Mouse (Mus musculus): ENCODE measurements at regions not wholly inside any gene's neighbourhood (a gene's known extent, or its start where the extent isn't known, plus 50 kb on each side); places are given as distances from the start of the nearest gene placed in this dataset.
A peak's percentile ranks its signal among the peaks of the same experiment; 100 is the strongest.

DNA sequence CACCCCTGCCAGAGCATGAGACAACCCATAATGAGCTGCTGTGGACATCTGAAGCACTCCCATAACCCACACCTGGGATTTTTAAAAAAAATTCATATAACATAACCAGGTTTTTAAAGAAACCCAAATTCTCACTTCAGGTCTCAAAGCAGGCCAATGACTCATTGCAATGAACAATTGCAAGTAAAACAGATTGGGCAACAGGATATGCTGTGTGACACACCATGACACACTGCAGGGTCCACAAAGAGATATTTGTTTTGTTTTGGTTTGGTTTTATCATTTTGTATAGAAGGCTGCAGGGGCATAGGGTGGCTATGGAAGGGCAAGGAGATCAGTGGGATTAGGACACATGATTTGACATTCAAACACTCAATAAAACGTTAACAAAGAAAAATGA is 1082.1 kb upstream of the Zeb2 start:
- 52% methylated on average over 1 of the region's 1 CpGs for WGBS
- Histone ChIP-seq H3K9me3 (replicated peaks; ENCODE audit: control insufficient read depth, low read length, poor library complexity, severe bottlenecking) (no peaks in the 10 kb centered on the region), H3K27me3 (ENCODE audit: control insufficient read depth, insufficient read depth, low read depth, low read length) (no peaks in the 10 kb centered on the region), H3K36me3 (ENCODE audit: control insufficient read depth, insufficient read depth, low read length) (no peaks in the 10 kb centered on the region), H3K4me1 (ENCODE audit: control insufficient read depth, insufficient read depth, low read length) (no peaks in the 10 kb centered on the region), H3K4me3 (ENCODE audit: low read depth, low read length) (no peak overlapping the region), H3K27ac (ENCODE audit: low read length) (no peak overlapping the region), H3K4me2 (ENCODE audit: low read length) (no peak overlapping the region), H3K9ac (ENCODE audit: low read depth, low read length) (no peak overlapping the region)
- ATAC-seq: no peak

DNA sequence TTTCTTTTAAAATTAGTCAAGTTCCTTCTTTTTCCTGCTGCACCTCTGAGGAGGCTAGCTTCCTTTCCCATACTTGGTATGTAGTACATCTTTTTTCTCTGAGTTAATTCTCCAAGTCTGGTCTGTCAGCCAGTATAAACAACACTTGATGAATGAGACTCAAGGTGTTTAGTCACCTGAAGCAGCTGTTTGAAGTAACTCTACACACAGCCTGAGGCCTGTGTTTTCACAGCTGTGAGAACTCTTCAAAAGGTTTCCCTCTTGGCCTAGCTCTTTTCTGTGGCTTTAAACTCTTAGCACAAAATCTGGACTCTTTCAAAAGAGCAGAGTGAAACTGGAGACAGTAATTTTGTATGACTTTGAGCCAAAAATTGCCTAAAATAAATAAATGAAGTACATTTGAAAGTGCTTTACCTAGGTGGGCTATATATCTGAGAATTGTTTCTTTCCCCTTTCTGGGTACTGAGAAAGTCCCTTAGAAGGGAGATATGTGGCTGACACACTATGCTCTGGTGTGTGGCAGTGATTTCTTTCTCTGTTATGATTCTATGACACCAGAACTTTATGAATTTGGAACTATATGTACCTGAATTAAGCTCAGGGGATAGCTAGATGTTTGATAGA is 1070.2 kb upstream of the Zeb2 start:
- no peak overlapping the region for H3K4me3 ChIP-seq (ENCODE audit: low read depth, low read length)
- no peaks in the 10 kb centered on the region for H3K27me3 ChIP-seq (ENCODE audit: control insufficient read depth, insufficient read depth, low read depth, low read length)
- H3K4me1 ChIP-seq (ENCODE audit: control insufficient read depth, insufficient read depth, low read length): no peaks in the 10 kb centered on the region
- no peak overlapping the region for H3K27ac ChIP-seq (ENCODE audit: low read length)
- no peaks in the 10 kb centered on the region for H3K9me3 ChIP-seq (replicated peaks; ENCODE audit: control insufficient read depth, low read length, poor library complexity, severe bottlenecking)
- no peak for ATAC-seq
- no peaks in the 10 kb centered on the region for H3K36me3 ChIP-seq (ENCODE audit: control insufficient read depth, insufficient read depth, low read length)
- H3K9ac ChIP-seq (ENCODE audit: low read depth, low read length): no peak overlapping the region
- H3K4me2 ChIP-seq (ENCODE audit: low read length): no peak overlapping the region

DNA sequence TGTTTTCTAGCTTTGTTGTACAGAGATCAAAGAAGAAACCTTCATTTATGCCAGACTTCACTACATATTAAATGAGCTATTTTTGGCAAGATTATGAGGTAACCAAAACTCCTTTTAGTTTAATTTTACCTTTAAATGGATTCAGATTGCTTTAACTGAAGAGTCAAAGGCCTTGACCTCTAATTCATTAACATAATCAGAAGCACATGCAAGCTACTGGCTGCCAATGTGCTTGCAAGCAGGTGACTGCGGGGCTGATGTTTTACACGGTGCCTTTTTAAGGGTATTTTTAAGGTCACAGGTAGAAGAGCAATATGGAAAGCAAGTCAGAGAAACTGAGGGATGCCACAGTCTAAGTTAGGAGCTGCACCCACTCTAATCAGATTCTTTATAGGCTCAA is 1066.0 kb upstream of the Zeb2 start:
- 81% methylated on average over 2 of the region's 2 CpGs for WGBS
- H3K9ac ChIP-seq (ENCODE audit: low read depth, low read length): no peak overlapping the region
- H3K27me3 ChIP-seq (ENCODE audit: control insufficient read depth, insufficient read depth, low read depth, low read length): no peaks in the 10 kb centered on the region
- H3K4me3 ChIP-seq (ENCODE audit: low read depth, low read length): no peak overlapping the region
- H3K4me1 ChIP-seq (ENCODE audit: control insufficient read depth, insufficient read depth, low read length): no peaks in the 10 kb centered on the region
- H3K4me2 ChIP-seq (ENCODE audit: low read length): no peak overlapping the region
- ATAC-seq: no peak
- H3K36me3 ChIP-seq (ENCODE audit: control insufficient read depth, insufficient read depth, low read length): no peaks in the 10 kb centered on the region
- H3K9me3 ChIP-seq (replicated peaks; ENCODE audit: control insufficient read depth, low read length, poor library complexity, severe bottlenecking): no peaks in the 10 kb centered on the region
- H3K27ac ChIP-seq (ENCODE audit: low read length): no peak overlapping the region

DNA sequence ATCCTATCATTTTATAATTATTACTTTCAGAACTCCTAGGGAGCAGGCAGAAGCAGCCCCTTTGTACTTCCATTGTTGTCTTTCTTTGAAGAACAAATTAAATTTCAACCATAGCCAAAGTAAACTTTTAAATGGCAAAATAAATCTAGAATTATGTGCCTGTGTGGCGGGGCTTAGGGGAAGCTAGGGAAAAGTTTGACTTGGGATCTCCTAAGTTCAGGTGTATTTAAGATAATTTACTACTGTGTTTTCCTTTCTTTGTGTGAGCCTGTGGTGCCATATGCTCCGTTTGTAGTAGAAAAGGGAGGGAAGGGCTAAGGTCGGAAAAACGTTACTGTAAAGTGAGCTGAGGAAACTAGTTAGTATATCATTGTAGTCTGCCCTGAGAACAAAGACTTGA is 1062.5 kb upstream of the Zeb2 start:
- no peak overlapping the region for H3K27ac ChIP-seq (ENCODE audit: low read length)
- H3K4me3 ChIP-seq (ENCODE audit: low read depth, low read length): no peak overlapping the region
- H3K9ac ChIP-seq (ENCODE audit: low read depth, low read length): no peak overlapping the region
- ATAC-seq: no peak
- no peaks in the 10 kb centered on the region for H3K36me3 ChIP-seq (ENCODE audit: control insufficient read depth, insufficient read depth, low read length)
- no peak overlapping the region for H3K4me2 ChIP-seq (ENCODE audit: low read length)
- no peaks in the 10 kb centered on the region for H3K4me1 ChIP-seq (ENCODE audit: control insufficient read depth, insufficient read depth, low read length)
- no peaks in the 10 kb centered on the region for H3K9me3 ChIP-seq (replicated peaks; ENCODE audit: control insufficient read depth, low read length, poor library complexity, severe bottlenecking)
- 65% methylated on average over 4 of the region's 4 CpGs for WGBS
- H3K27me3 ChIP-seq (ENCODE audit: control insufficient read depth, insufficient read depth, low read depth, low read length): no peaks in the 10 kb centered on the region

DNA sequence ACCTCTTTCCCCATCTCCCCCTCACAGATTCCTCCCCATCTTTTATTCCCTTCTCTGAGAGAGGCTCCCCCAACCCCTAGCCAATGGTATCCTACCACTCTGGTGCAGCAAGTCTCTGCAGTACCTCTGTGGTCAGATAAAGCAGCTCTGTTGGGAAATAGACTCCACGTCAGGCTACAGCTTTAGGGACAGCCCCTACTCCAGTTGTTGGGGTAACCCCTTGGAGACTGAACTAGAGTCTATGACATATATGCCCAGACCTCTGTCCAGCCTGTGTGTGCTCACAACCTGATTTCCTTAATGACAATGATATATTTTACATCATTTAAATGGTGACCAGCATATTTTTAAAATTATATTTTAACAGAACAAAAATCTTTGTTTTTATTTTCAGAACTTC is 1051.3 kb upstream of the Zeb2 start:
- H3K27me3 ChIP-seq (ENCODE audit: control insufficient read depth, insufficient read depth, low read depth, low read length): no peaks in the 10 kb centered on the region
- H3K9me3 ChIP-seq (replicated peaks; ENCODE audit: control insufficient read depth, low read length, poor library complexity, severe bottlenecking): no peaks in the 10 kb centered on the region
- ATAC-seq: no peak
- no peaks in the 10 kb centered on the region for H3K4me1 ChIP-seq (ENCODE audit: control insufficient read depth, insufficient read depth, low read length)
- H3K36me3 ChIP-seq (ENCODE audit: control insufficient read depth, insufficient read depth, low read length): no peaks in the 10 kb centered on the region
- no peak overlapping the region for H3K9ac ChIP-seq (ENCODE audit: low read depth, low read length)
- WGBS: 51% methylated on average over 1 of the region's 1 CpGs
- H3K27ac ChIP-seq (ENCODE audit: low read length): no peak overlapping the region
- H3K4me3 ChIP-seq (ENCODE audit: low read depth, low read length): no peak overlapping the region
- no peak overlapping the region for H3K4me2 ChIP-seq (ENCODE audit: low read length)

DNA sequence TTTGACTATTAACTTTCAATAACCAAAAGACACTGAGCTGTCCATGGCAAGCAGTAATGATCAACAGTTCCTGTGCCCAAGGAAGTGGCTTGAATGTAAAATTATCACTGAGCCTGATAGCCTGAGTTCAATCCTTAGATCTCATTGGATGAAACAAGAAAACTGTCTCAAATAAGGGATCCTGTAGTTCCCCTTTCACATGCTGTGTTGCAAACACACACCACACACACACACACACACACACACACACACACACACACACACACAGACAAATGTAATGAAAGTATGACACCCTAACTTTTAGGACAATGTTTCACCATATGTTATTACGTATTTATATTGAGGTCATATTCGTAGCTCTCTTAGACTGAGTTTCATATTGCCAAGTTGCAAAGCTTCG is 1032.7 kb upstream of the Zeb2 start:
- 94% methylated on average over 3 of the region's 3 CpGs for WGBS
- ATAC-seq: no peak
- Histone ChIP-seq H3K4me3 (ENCODE audit: low read depth, low read length) (no peak overlapping the region), H3K4me2 (ENCODE audit: low read length) (no peak overlapping the region), H3K27me3 (ENCODE audit: control insufficient read depth, insufficient read depth, low read depth, low read length) (no peaks in the 10 kb centered on the region), H3K9ac (ENCODE audit: low read depth, low read length) (no peak overlapping the region), H3K27ac (ENCODE audit: low read length) (no peak overlapping the region), H3K9me3 (replicated peaks; ENCODE audit: control insufficient read depth, low read length, poor library complexity, severe bottlenecking) (no peaks in the 10 kb centered on the region), H3K36me3 (ENCODE audit: control insufficient read depth, insufficient read depth, low read length) (no peaks in the 10 kb centered on the region), H3K4me1 (ENCODE audit: control insufficient read depth, insufficient read depth, low read length) (no peaks in the 10 kb centered on the region)

DNA sequence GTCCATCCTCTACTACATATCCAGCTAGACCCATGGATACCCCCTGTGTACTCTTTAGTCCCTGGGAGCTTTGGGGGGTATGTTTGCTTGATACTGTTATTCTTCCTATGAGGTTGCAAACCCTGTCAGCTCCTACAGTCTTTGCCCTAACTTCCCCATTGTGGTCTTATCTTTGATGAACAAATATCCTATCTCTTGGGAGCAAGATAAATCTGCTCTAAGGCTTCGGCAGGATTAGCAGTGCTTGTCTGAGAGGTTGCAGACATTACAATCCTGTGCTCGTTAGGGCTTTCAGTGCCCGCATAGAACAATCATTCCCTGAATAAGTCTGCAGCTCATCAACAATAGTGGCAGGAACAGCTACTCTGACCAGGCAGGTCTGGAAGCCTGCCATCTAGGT is 1002.7 kb upstream of the Zeb2 start:
- Histone ChIP-seq H3K27ac (ENCODE audit: low read length) (no peak overlapping the region), H3K4me1 (ENCODE audit: control insufficient read depth, insufficient read depth, low read length) (no peaks in the 10 kb centered on the region), H3K36me3 (ENCODE audit: control insufficient read depth, insufficient read depth, low read length) (no peaks in the 10 kb centered on the region), H3K9me3 (replicated peaks; ENCODE audit: control insufficient read depth, low read length, poor library complexity, severe bottlenecking) (no peaks in the 10 kb centered on the region), H3K4me3 (ENCODE audit: low read depth, low read length) (no peak overlapping the region), H3K27me3 (ENCODE audit: control insufficient read depth, insufficient read depth, low read depth, low read length) (no peaks in the 10 kb centered on the region), H3K4me2 (ENCODE audit: low read length) (no peak overlapping the region), H3K9ac (ENCODE audit: low read depth, low read length) (no peak overlapping the region)
- WGBS: 42% methylated on average over 3 of the region's 3 CpGs
- no peak for ATAC-seq

DNA sequence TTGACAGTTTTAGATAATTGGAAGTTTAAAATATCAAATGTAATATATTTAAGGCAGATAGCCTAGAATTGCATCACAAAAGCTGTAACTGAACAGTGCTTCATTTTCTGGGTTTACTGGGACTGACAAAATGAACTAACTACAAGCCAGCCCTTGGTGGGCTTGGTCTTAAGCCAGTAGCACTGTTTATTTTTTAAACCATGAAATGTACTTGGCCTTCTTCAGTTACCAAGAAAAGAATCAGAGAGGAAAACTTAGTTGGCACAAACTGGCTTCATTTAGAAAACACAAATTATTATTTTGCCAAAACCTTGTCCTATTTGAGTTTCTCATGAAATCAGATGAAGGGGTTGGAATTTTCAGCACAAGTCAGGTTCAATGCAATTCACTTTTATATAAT is 989.8 kb upstream of the Zeb2 start:
- no peaks in the 10 kb centered on the region for H3K9me3 ChIP-seq (replicated peaks; ENCODE audit: control insufficient read depth, low read length, poor library complexity, severe bottlenecking)
- no peaks in the 10 kb centered on the region for H3K27me3 ChIP-seq (ENCODE audit: control insufficient read depth, insufficient read depth, low read depth, low read length)
- H3K4me1 ChIP-seq (ENCODE audit: control insufficient read depth, insufficient read depth, low read length): no peaks in the 10 kb centered on the region
- no peak overlapping the region for H3K4me2 ChIP-seq (ENCODE audit: low read length)
- H3K36me3 ChIP-seq (ENCODE audit: control insufficient read depth, insufficient read depth, low read length): no peaks in the 10 kb centered on the region
- no peak overlapping the region for H3K27ac ChIP-seq (ENCODE audit: low read length)
- no peak overlapping the region for H3K4me3 ChIP-seq (ENCODE audit: low read depth, low read length)
- H3K9ac ChIP-seq (ENCODE audit: low read depth, low read length): no peak overlapping the region
- no peak for ATAC-seq

DNA sequence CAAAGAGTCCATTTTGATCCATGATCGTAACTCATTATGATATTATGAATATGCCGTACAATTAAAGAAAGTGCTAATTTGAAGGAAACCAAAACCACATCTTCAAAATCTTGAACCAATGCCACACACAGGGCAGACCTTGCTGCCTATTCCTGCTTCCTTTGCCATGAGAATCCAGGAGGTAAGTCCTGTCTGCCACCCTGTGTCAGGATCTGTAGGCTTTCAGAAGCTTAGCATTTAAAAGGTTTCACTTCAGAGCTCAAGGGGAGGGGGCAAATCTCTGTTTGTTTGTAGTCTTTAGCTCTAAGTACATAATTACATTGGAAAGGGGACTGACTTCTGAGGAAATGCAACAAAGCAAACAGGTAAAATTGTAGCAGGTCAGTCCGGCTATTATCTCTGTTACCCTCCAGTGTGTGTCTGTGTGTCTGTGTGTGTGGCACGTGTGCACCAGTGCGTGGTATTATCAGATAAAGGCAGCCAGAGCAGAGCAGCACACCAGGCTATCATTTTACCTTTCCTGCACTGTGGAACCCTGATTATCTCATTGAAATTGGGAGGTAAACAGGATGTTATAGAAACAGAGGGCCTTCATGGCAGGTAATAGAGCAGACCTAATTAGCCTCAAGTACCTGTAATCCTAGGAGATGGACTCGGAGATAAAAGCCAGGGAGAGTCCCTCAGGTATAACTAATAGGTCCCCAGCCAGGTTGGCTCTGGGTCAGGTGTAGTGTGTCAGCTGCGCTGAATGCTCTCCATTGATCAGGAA is 948.0 kb upstream of the Zeb2 start:
- 0 out of 2 replicates have a peak, but pooled peaks have one; percentile 72 for ATAC-seq
- no peak overlapping the region for H3K27ac ChIP-seq (ENCODE audit: low read length)
- no peaks in the 10 kb centered on the region for H3K36me3 ChIP-seq (ENCODE audit: control insufficient read depth, insufficient read depth, low read length)
- no peaks in the 10 kb centered on the region for H3K27me3 ChIP-seq (ENCODE audit: control insufficient read depth, insufficient read depth, low read depth, low read length)
- no peak overlapping the region for H3K4me3 ChIP-seq (ENCODE audit: low read depth, low read length)
- no peak overlapping the region for H3K9ac ChIP-seq (ENCODE audit: low read depth, low read length)
- 60% methylated on average over 7 of the region's 7 CpGs for WGBS
- H3K4me2 ChIP-seq (ENCODE audit: low read length): no peak overlapping the region
- H3K9me3 ChIP-seq (replicated peaks; ENCODE audit: control insufficient read depth, low read length, poor library complexity, severe bottlenecking): no peaks in the 10 kb centered on the region; the same call in 1 of the 2 replicates
- no peaks in the 10 kb centered on the region for H3K4me1 ChIP-seq (ENCODE audit: control insufficient read depth, insufficient read depth, low read length)

Measured in midbrain, embryonic 16.5 days (tissue).